Mouse (Mus musculus): Measurements from ENCODE around the gene Lrp10. TPM values are rescaled to one million over a fixed set of nuclear protein-coding genes. Genes with fewer than 3 reads are reported as not detected.

Gene Lrp10
- polyA plus RNA-seq (2012; rRNA removed) = 117 and 169 TPM in 2 replicates

DNA sequence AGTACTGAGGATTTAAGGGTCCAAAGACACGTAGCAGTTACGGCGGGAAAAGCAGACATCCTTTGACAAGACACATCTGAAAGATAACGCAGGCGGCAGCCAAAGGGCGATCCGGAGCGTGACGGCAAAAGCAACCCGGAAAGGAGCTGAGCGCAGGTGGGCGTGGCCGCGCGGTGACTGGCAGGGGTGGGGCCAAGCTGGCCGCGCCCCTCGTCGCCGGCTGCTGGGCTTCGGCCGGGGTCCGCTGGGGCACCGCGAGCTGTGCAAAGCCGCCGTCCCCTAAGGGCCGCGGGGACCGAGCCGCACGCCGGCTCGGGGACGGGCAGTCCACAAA, at the start of gene Lrp10:
Gene Lrp10, plus strand, starts transcription at position 179 of the 334 bp plus-strand sequence.

GRCm38 (mm10) chr14:54417623-54418081, 46.3 kb upstream of the Lrp10 start, which contains the start of gene Slc7a7:
Gene Slc7a7, minus strand, starts transcription at chr14:54417780.

GRCm38 (mm10) chr14:54426689-54427398, 37.1 kb upstream of the Lrp10 start, which contains the start of gene Mrpl52:
Gene Mrpl52, plus strand, starts transcription at chr14:54426909.

GRCm38 (mm10) chr14:54431334-54432077, 32.4 kb upstream of the Lrp10 start, which contains the start of gene Mmp14:
Gene Mmp14, plus strand, starts transcription at chr14:54431612.

DNA sequence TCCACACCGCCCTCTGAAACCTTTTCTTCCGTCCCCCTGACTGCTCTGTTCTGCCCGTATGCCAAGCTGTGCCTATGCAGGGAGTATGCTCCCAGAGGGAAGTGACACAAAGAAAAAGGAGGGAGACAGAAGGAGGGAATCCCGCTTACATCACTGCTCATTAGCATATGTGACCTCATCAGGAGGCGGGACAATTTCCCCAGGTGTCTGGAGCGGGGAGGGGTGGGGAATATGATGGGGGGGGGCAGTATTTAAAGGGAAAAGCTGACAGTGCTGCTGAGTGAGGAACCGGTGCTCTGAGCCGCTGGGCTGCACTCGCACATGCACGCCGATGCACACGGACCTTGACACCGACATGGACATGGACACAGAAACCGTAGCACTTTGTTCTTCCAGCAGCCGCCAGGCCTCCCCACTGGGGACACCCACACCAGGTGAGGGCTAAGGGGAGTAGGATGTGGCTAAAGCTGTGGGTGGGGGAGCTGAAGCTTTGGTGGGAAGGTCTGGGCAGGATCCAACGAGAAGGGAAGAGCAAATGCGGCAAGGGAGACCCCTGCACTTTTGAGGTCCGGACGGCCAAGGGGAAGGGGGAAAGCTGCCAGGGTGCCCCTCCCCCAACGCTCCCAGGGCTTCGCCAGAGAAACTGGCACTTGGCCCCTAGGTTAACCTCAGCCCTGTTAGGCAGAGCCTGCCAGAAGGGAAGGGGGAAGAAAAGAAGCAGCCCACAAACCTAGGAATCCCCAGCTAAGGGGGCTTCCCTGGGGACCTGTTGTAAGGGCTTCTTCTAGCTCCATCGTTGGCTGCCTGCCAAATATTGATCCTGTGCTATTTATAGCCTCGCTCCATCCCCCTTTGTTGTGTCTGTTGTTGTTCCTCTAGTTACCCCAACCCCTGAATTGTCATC, 12.3 kb downstream of the Lrp10 start, which contains the start of gene Rem2:
Gene Rem2, plus strand, starts transcription at position 160 of the 904 bp plus-strand sequence.

Other genes with a start within 250 kb of the Lrp10 start
- 460 and 527 TPM in 2 replicates for gene Dad1, start 210.0 kb upstream of the Lrp10 start, polyA plus RNA-seq (2012; rRNA removed)
- 19.3 and 25.8 TPM in 2 replicates for gene Abhd4, start 209.9 kb upstream of the Lrp10 start, polyA plus RNA-seq (2012; rRNA removed)
- not detected in 2 replicates for gene Olfr49, start 179.2 kb upstream of the Lrp10 start, polyA plus RNA-seq (2012; rRNA removed)
- 78.6 and 105 TPM in 2 replicates for gene Oxa1l, start 103.3 kb upstream of the Lrp10 start, polyA plus RNA-seq (2012; rRNA removed)
- 5.9 and 6.4 TPM in 2 replicates for gene Slc7a7, start 46.4 kb upstream of the Lrp10 start, polyA plus RNA-seq (2012; rRNA removed)
- 762 and 984 TPM in 2 replicates for gene Mrpl52, start 37.2 kb upstream of the Lrp10 start, polyA plus RNA-seq (2012; rRNA removed)
- gene Mmp14, start 32.5 kb upstream of the Lrp10 start, polyA plus RNA-seq (2012; rRNA removed) = 62.0 and 79.8 TPM in 2 replicates
- 0.30 and 0.37 TPM in 2 replicates for gene Rem2, start 12.0 kb downstream of the Lrp10 start, polyA plus RNA-seq (2012; rRNA removed)
- gene Prmt5, start 53.4 kb downstream of the Lrp10 start, polyA plus RNA-seq (2012; rRNA removed) = 7.3 and 13.3 TPM in 2 replicates
- gene Haus4, start 90.5 kb downstream of the Lrp10 start, polyA plus RNA-seq (2012; rRNA removed) = 3.3 and 4.1 TPM in 2 replicates
- 8.4 and 8.7 TPM in 2 replicates for gene Ajuba, start 113.4 kb downstream of the Lrp10 start, polyA plus RNA-seq (2012; rRNA removed)
- 3.6 and 4.1 TPM in 2 replicates for gene 4931414P19Rik, start 141.9 kb downstream of the Lrp10 start, polyA plus RNA-seq (2012; rRNA removed)
- 93.0 and 120 TPM in 2 replicates for gene Psmb5, start 153.9 kb downstream of the Lrp10 start, polyA plus RNA-seq (2012; rRNA removed)
- gene Psmb11, start 157.3 kb downstream of the Lrp10 start, polyA plus RNA-seq (2012; rRNA removed) = not detected in 2 replicates
- not detected in 2 replicates for gene Gm17606, start 176.8 kb downstream of the Lrp10 start, polyA plus RNA-seq (2012; rRNA removed)
- gene Cdh24, start 177.2 kb downstream of the Lrp10 start, polyA plus RNA-seq (2012; rRNA removed) = 2.8 and 4.0 TPM in 2 replicates
- 16.1 and 38.8 TPM in 2 replicates for gene 1700123O20Rik, start 222.1 kb downstream of the Lrp10 start, polyA plus RNA-seq (2012; rRNA removed)
- gene Acin1, start 222.8 kb downstream of the Lrp10 start, polyA plus RNA-seq (2012; rRNA removed) = 30.3 and 44.2 TPM in 2 replicates
- not detected in 2 replicates for gene Gm29776, start 234.7 kb downstream of the Lrp10 start, polyA plus RNA-seq (2012; rRNA removed)
- 2.6 and 7.1 TPM in 2 replicates for gene Cebpe, start 248.0 kb downstream of the Lrp10 start, polyA plus RNA-seq (2012; rRNA removed)

All from stomach, adult 2 months (tissue).